ENCODE assay signal across 17 mouse cellular contexts in genomic region chr9:12935016-12935415, GRCm38 (mm10).
A peak's percentile ranks its signal among the peaks of the same experiment; 100 is the strongest.
DNase-seq lines count a peak whose midpoint lies in the region.
"Had no signal": no experiment of that assay in that cellular context is flagged by ENCODE, and none has a peak within 500 bp of the region (broad histone marks: within the 10 kb centered on the region; RNA-seq: fewer than 3 reads in every experiment).

No protein-coding gene starts in this region.

- DNase-seq in heart, adult 11 months, result peak; percentile 66
- DNase-seq in heart, adult 18-20 months, result no peak
- DNase-seq in R1 (ENCODE audit: low read depth, low spot score), result peak; percentile 71
- no peak for DNase-seq in adrenal gland, adult 18-20 months (ENCODE audit: low spot score in 2 of 2)
- no peak for DNase-seq in gastrocnemius, postnatal 36 days
- DNase-seq: adrenal gland, adult 2 months; adrenal gland, postnatal 10 days; adrenal gland, postnatal 25 days; B cell, adult 2 months; cerebellum, adult 11 months; cerebellum, adult 18-20 months; cerebellum, adult 8-10 months; cerebellum, adult 9-11 months; cerebellum, postnatal 14 days; cerebellum, postnatal 36 days; embryo, embryonic 11 days; forebrain, postnatal 0 days had no signal

- intact Hi-C loops in gastrocnemius, postnatal 36 days (cut with DNase I), result no loop called here

Comparison
In these comparisons a context has a peak if more than half of its experiments do, and no peak if none do; other contexts are left out.
1. DNase-seq: peak in heart, adult 11 months (single experiment) and R1 (single experiment); none in heart, adult 18-20 months (0 of 2), adrenal gland, adult 18-20 months (0 of 2) and gastrocnemius, postnatal 36 days (0 of 2).